Mouse (Mus musculus) thymus, adult 2 months (tissue): ENCODE data around the gene Fzd5.

Experiments
- CTCF ChIP-seq: fragments of 200-500 bp; IDR thresholded peaks from 2 replicates; pipeline ENCODE4 v1.5.1; 2012; ENCODE audit warnings: mild to moderate bottlenecking, control low read depth, low read length, moderate library complexity, borderline replicate concordance; ENCODE audit not compliant: control insufficient read depth, poor library complexity, insufficient read depth; ENCODE audit errors: extremely low read depth
- POLR2A ChIP-seq: fragments of 200-500 bp; IDR thresholded peaks from 2 replicates; pipeline ENCODE4 v1.6.1; 2012; ENCODE audit warnings: mild to moderate bottlenecking, low read length, control low read depth, moderate library complexity; ENCODE audit not compliant: control insufficient read depth, poor library complexity, insufficient read depth; ENCODE audit errors: extremely low read depth

- no peak for TF ChIP-seq POLR2A
- no peak for TF ChIP-seq CTCF
Measured at GRCm38 (mm10) chr1:64738180-64738555, 617 bp upstream of the Fzd5 start.
